In genomic region chr8:71558071-71558957, GRCm38 (mm10) we compare ENCODE assay signal across 8 mouse cellular contexts. TPM values are rescaled to one million over a fixed set of nuclear protein-coding genes. Genes with fewer than 3 reads are reported as not detected.
DNase-seq lines count a peak whose midpoint lies in the region; ATAC-seq and TF ChIP-seq lines count a peak whose summit lies in the region.

TSS of gene Tmem221 (minus strand) at chr8:71558871.

- no peak within 1 kb of the TSS for H3K27ac ChIP-seq in layer of hippocampus, adult 2 months
- H3K27ac ChIP-seq in bone marrow macrophage, adult 2 months (ENCODE audit: insufficient read depth, low read depth, low read length) = no peak within 1 kb of the TSS
- no peak within 1 kb of the TSS for H3K27ac ChIP-seq in hindbrain, postnatal 0 days
- H3K27ac ChIP-seq in midbrain, postnatal 0 days (ENCODE audit: low read depth, low read length) = no peak within 1 kb of the TSS

- ATAC-seq in hindbrain, postnatal 0 days = no peak
- peak; percentile 10; the same call in 1 of the 2 replicates for ATAC-seq in midbrain, postnatal 0 days (ENCODE audit: low FRiP score)

- TF ChIP-seq POLR2A in bone marrow macrophage, adult 2 months (IDR thresholded peaks at IDR 0.05; ENCODE audit: borderline replicate concordance, low read depth, low read length) = no peak; the same call in 1 of the 2 replicates

- H3K4me1 ChIP-seq in bone marrow macrophage, adult 2 months (ENCODE audit: control insufficient read depth, insufficient read depth, low read length) = peaks cover 6% of the 10 kb centered on the region
- H3K4me1 ChIP-seq in hindbrain, postnatal 0 days (ENCODE audit: insufficient read depth, low read length) = 0 out of 2 replicates have a peak, but pooled peaks cover 2% of the 10 kb centered on the region
- peaks cover 8% of the 10 kb centered on the region; the same call in 1 of the 2 replicates for H3K4me1 ChIP-seq in midbrain, postnatal 0 days (ENCODE audit: insufficient read depth, low read length)

- peak within 1 kb of the TSS; percentile 49 for H3K4me2 ChIP-seq in hindbrain, postnatal 0 days (ENCODE audit: low read depth, low read length)
- H3K4me2 ChIP-seq in midbrain, postnatal 0 days (ENCODE audit: low read depth, low read length, poor library complexity, severe bottlenecking) = peak within 1 kb of the TSS; percentile 23

- WGBS in hindbrain, postnatal 0 days = 5% methylated on average over 70 of the region's 70 CpGs
- WGBS in midbrain, postnatal 0 days = 5% methylated on average over 66 of the region's 70 CpGs

- H3K4me3 ChIP-seq in layer of hippocampus, adult 2 months = peak within 1 kb of the TSS; percentile 32; the same call in 1 of the 2 replicates
- peak within 1 kb of the TSS; percentile 71 for H3K4me3 ChIP-seq in bone marrow macrophage, adult 2 months (ENCODE audit: insufficient read depth, low read length)
- peak within 1 kb of the TSS; percentile 18 for H3K4me3 ChIP-seq in hindbrain, postnatal 0 days (ENCODE audit: low read length)
- H3K4me3 ChIP-seq in midbrain, postnatal 0 days (ENCODE audit: low read depth, low read length) = peak within 1 kb of the TSS; percentile 19

- no peak for TF ChIP-seq CTCF in layer of hippocampus, adult 2 months (conservative IDR thresholded peaks at IDR 0.05)
- TF ChIP-seq CTCF in bone marrow macrophage, adult 2 months (IDR thresholded peaks at IDR 0.05; ENCODE audit: low read depth, low read length) = peak; percentile 25; the same call in 1 of the 2 replicates
- no peak for TF ChIP-seq CTCF in hindbrain, postnatal 0 days (IDR thresholded peaks at IDR 0.05; ENCODE audit: low read depth)
- TF ChIP-seq CTCF in midbrain, postnatal 0 days (IDR thresholded peaks at IDR 0.05) = no peak

- H3K9ac ChIP-seq in hindbrain, postnatal 0 days (replicated peaks; ENCODE audit: low read length) = no peak within 1 kb of the TSS
- H3K9ac ChIP-seq in midbrain, postnatal 0 days (replicated peaks; ENCODE audit: low read length, poor library complexity, severe bottlenecking) = no peak within 1 kb of the TSS

- H3K9me3 ChIP-seq in hindbrain, postnatal 0 days (ENCODE audit: low read length) = no peaks in the 10 kb centered on the region
- no peaks in the 10 kb centered on the region for H3K9me3 ChIP-seq in midbrain, postnatal 0 days (ENCODE audit: low read length)

- H3K36me3 ChIP-seq in hindbrain, postnatal 0 days (ENCODE audit: insufficient read depth, low read length) = no peaks in the 10 kb centered on the region
- H3K36me3 ChIP-seq in midbrain, postnatal 0 days (ENCODE audit: insufficient read depth, low read length) = no peaks in the 10 kb centered on the region

- H3K27me3 ChIP-seq in hindbrain, postnatal 0 days (ENCODE audit: insufficient read depth, low read length) = peaks cover 61% of the 10 kb centered on the region
- H3K27me3 ChIP-seq in midbrain, postnatal 0 days (ENCODE audit: insufficient read depth, low read length) = peaks cover 70% of the 10 kb centered on the region

- no peak for DNase-seq in layer of hippocampus, adult 2 months (ENCODE audit: low spot score in 2 of 2)
- no peak for DNase-seq in layer of hippocampus, postnatal 14 days (ENCODE audit: low spot score in 2 of 2)
- DNase-seq in hindbrain, postnatal 0 days (ENCODE audit: low spot score) = no peak
- DNase-seq in midbrain, postnatal 0 days (ENCODE audit: low spot score) = no peak
- DNase-seq in urinary bladder, postnatal 4 days (ENCODE audit: low spot score in 2 of 2) = no peak
- DNase-seq in natural killer cell, adult 2 months (ENCODE audit: low spot score in 2 of 2) = no peak
- no peak for DNase-seq in cerebellum, adult 18-20 months

RNA-seq across cellular contexts. Expression of gene Tmem221, which starts in this region (rescaled TPM):
- under 1 TPM; 0.22 to 0.31 TPM for total RNA-seq in layer of hippocampus, adult 2 months (2021)
- under 1 TPM in 1 of 2 experiments, not detected in 1; 0.35 TPM for total RNA-seq in layer of hippocampus, postnatal 14 days (2021)
- 15.9 and 17.7 TPM in 2 replicates for polyA plus RNA-seq in bone marrow macrophage, adult 2 months (2012; ENCODE audit: insufficient read depth, insufficient read length, missing spikeins)
- total RNA-seq in hindbrain, postnatal 0 days (2014; rRNA removed) = 1.3 TPM in 1 of 2 replicates, not detected in the other
- polyA plus RNA-seq in hindbrain, postnatal 0 days (2015; fragmentation: Nextera tagmentation; extraction: Ambion mirVana) = 0.18 and 0.29 TPM in 2 replicates
- 0.11 and 0.14 TPM in 2 replicates for total RNA-seq in midbrain, postnatal 0 days (2014; rRNA removed)
- 0.20 TPM in 1 of 2 replicates, not detected in the other for polyA plus RNA-seq in midbrain, postnatal 0 days (2015; fragmentation: Nextera tagmentation; extraction: Ambion mirVana)

Comparison
In these comparisons a context has a peak if more than half of its experiments do, and no peak if none do; other contexts are left out.
1. RNA of gene Tmem221 (polyA plus RNA-seq): 15.9 to 17.7 TPM in bone marrow macrophage, adult 2 months; 0.18 to 0.29 TPM in hindbrain, postnatal 0 days and 0.20 TPM in midbrain, postnatal 0 days; every median in the first group is over 10 times any median in the second.
2. Peak in ATAC-seq, H3K4me3 ChIP-seq and H3K4me2 ChIP-seq in midbrain, postnatal 0 days; RNA of the gene not detected or under 1 TPM.
3. H3K4me3 ChIP-seq: peak in every context shown above with its lines; median percentile 71 in bone marrow macrophage, adult 2 months; 32 in layer of hippocampus, adult 2 months; 19 in midbrain, postnatal 0 days; 18 in hindbrain, postnatal 0 days.